Mouse (Mus musculus): Measurements from ENCODE around the gene Errfi1. TPM values are rescaled to one million over a fixed set of nuclear protein-coding genes. Genes with fewer than 3 reads are reported as not detected.
"Not testable (repeated sequence)": the region's sequence is repeated elsewhere in the genome, so short reads cannot be mapped to it uniquely, and the experiment has no call there.

The Errfi1 gene
- total RNA-seq, 4 experiments from 2014 or later, result 8.5 to 23.4 (median 11.4) TPM

- DNase-seq (ENCODE audit: low spot score), result no peak
Measured at GRCm38 (mm10) chr4:150846316-150846715, 7.4 kb upstream of the Errfi1 start.

- no peak for DNase-seq (ENCODE audit: low spot score)
Measured at GRCm38 (mm10) chr4:150849964-150850363, 3.8 kb upstream of the Errfi1 start.

- DNase-seq (ENCODE audit: low spot score), result no peak
Measured at GRCm38 (mm10) chr4:150850893-150851292, 2.8 kb upstream of the Errfi1 start.

GRCm38 (mm10) chr4:150852045-150852444 is 1.7 kb upstream of the Errfi1 start:
- DNase-seq (ENCODE audit: low spot score), result no peak

- DNase-seq (ENCODE audit: low spot score), result peak; percentile 63
Measured at GRCm38 (mm10) chr4:150852479-150852878, 1.2 kb upstream of the Errfi1 start.

- peak; percentile 93 for DNase-seq (ENCODE audit: low spot score)
Measured at GRCm38 (mm10) chr4:150854839-150855246, 1.1 kb downstream of the Errfi1 start.

GRCm38 (mm10) chr4:150855346-150855745 is 1.6 kb downstream of the Errfi1 start:
- no peak for DNase-seq (ENCODE audit: low spot score)

- DNase-seq (ENCODE audit: low spot score), result no peak
Measured at GRCm38 (mm10) chr4:150860526-150860925, 6.8 kb downstream of the Errfi1 start.

- no peak for DNase-seq (ENCODE audit: low spot score)
Measured at GRCm38 (mm10) chr4:150861161-150861560, 7.4 kb downstream of the Errfi1 start.

GRCm38 (mm10) chr4:150862626-150863375 is 9.1 kb downstream of the Errfi1 start:
- no peak for DNase-seq (ENCODE audit: low spot score)

- no peak for DNase-seq (ENCODE audit: low spot score)
Measured at GRCm38 (mm10) chr4:150865371-150865770, 11.7 kb downstream of the Errfi1 start.

- no peak for DNase-seq (ENCODE audit: low spot score)
Measured at GRCm38 (mm10) chr4:150866069-150866468, 12.3 kb downstream of the Errfi1 start.

- no peak for DNase-seq (ENCODE audit: low spot score)
Measured at GRCm38 (mm10) chr4:150866494-150866893, 12.8 kb downstream of the Errfi1 start.

- no peak for DNase-seq (ENCODE audit: low spot score)
Measured at GRCm38 (mm10) chr4:150868161-150868560, 14.4 kb downstream of the Errfi1 start.

GRCm38 (mm10) chr4:150868859-150869258 is 15.1 kb downstream of the Errfi1 start:
- DNase-seq (ENCODE audit: low spot score), result no peak

- no peak for DNase-seq (ENCODE audit: low spot score)
Measured at GRCm38 (mm10) chr4:150869276-150870197, 15.8 kb downstream of the Errfi1 start.

- no peak for DNase-seq (ENCODE audit: low spot score)
Measured at GRCm38 (mm10) chr4:150870963-150871391, 17.3 kb downstream of the Errfi1 start.

- DNase-seq (ENCODE audit: low spot score), result peak; percentile 68
Measured at GRCm38 (mm10) chr4:150871392-150872138, 17.8 kb downstream of the Errfi1 start.

- no peak for DNase-seq (ENCODE audit: low spot score)
Measured at GRCm38 (mm10) chr4:150872139-150872651, 18.5 kb downstream of the Errfi1 start.

GRCm38 (mm10) chr4:150872681-150873080 is 19.0 kb downstream of the Errfi1 start:
- DNase-seq (ENCODE audit: low spot score), result no peak

GRCm38 (mm10) chr4:150874416-150874815 is 20.7 kb downstream of the Errfi1 start:
- not testable (repeated sequence) for DNase-seq (ENCODE audit: low spot score)

GRCm38 (mm10) chr4:150875393-150875792 is 21.7 kb downstream of the Errfi1 start:
- DNase-seq (ENCODE audit: low spot score), result no peak
